Mouse (Mus musculus): ENCODE data around the gene Cd300lg. TPM values are rescaled to one million over a fixed set of nuclear protein-coding genes. Genes with fewer than 3 reads are reported as not detected.

Gene Cd300lg
- total and polyA plus RNA-seq, 3 experiments = 0.08 to 0.26 TPM; not detected in 1

- Histone ChIP-seq H3K4me3 (ENCODE audit: control insufficient read depth in 1 of 2, insufficient read depth in 1 of 2, low read depth in 2 of 2, low read length in 2 of 2) (no peak overlapping the region), H3K79me2 (ENCODE audit: control insufficient read depth, insufficient read depth, low read length, poor library complexity) (no peaks in the 10 kb centered on the region), H3K27ac (ENCODE audit: control insufficient read depth, low read depth, low read length) (no peak overlapping the region), H3K9me3 (replicated peaks; ENCODE audit: insufficient read depth, low read length) (no peaks in the 10 kb centered on the region), H3K27me3 (ENCODE audit: control insufficient read depth in 1 of 2, insufficient read depth in 2 of 2, low read length in 2 of 2) (peaks cover 0 to 3% of the 10 kb centered on the region in 2 experiments; a peak in 2 of 4 replicates), H3K9ac (ENCODE audit: control insufficient read depth, low read depth, low read length, poor library complexity, severe bottlenecking) (no peak overlapping the region), H3K36me3 (ENCODE audit: control insufficient read depth in 1 of 2, insufficient read depth in 2 of 2, low read length in 2 of 2) (no peaks in the 10 kb centered on the region), H3K4me1 (ENCODE audit: control insufficient read depth in 1 of 2, insufficient read depth in 2 of 2, low read length in 2 of 2) (peaks cover 0 to 3% of the 10 kb centered on the region in 2 experiments; a peak in 1 of 4 replicates)
- no peak for TF ChIP-seq MAX (IDR thresholded peaks at IDR 0.05; ENCODE audit: low read length)
- TF ChIP-seq GATA1 (IDR thresholded peaks at IDR 0.05; ENCODE audit: low read depth, low read length) = no peak
- no peak for TF ChIP-seq ZKSCAN1 (IDR thresholded peaks at IDR 0.05; ENCODE audit: low read depth, low read length)
- peak; percentile 47 for DNase-seq (ENCODE audit: low read depth, low spot score)
Measured at GRCm38 (mm10) chr11:102049875-102050482, 8.7 kb downstream of the Cd300lg start.

- no peak overlapping the region for H3K9ac ChIP-seq (ENCODE audit: control insufficient read depth, low read depth, low read length, poor library complexity, severe bottlenecking)
- peaks cover 0 to 3% of the 10 kb centered on the region in 2 experiments; a peak in 1 of 4 replicates for H3K4me1 ChIP-seq (ENCODE audit: control insufficient read depth in 1 of 2, insufficient read depth in 2 of 2, low read length in 2 of 2)
- no peak overlapping the region for H3K27ac ChIP-seq (ENCODE audit: control insufficient read depth, low read depth, low read length)
- no peaks in the 10 kb centered on the region for H3K9me3 ChIP-seq (replicated peaks; ENCODE audit: insufficient read depth, low read length)
- TF ChIP-seq ZNF384 (IDR thresholded peaks at IDR 0.05; ENCODE audit: low read depth, low read length) (no peak), MEF2A (IDR thresholded peaks at IDR 0.05; ENCODE audit: extremely low read depth, insufficient replicate concordance, low read depth, low read length, poor library complexity, severe bottlenecking) (no peak), TCF12 (IDR thresholded peaks at IDR 0.05; ENCODE audit: low read depth, low read length) (no peak), NELFE (IDR thresholded peaks at IDR 0.05; ENCODE audit: low read depth, low read length) (no peak), HCFC1 (IDR thresholded peaks at IDR 0.05; ENCODE audit: low read depth, low read length) (no peak), TAL1 (IDR thresholded peaks at IDR 0.05; ENCODE audit: low read length) (no peak), BHLHE40 (IDR thresholded peaks at IDR 0.05; ENCODE audit: borderline replicate concordance, low read depth, low read length) (no peak), NRF1 (IDR thresholded peaks at IDR 0.05; ENCODE audit: insufficient read depth, low read depth, low read length, poor library complexity, severe bottlenecking) (no peak), SMC3 (IDR thresholded peaks at IDR 0.05; ENCODE audit: low read depth, low read length) (no peak), USF2 (IDR thresholded peaks at IDR 0.05; ENCODE audit: borderline replicate concordance in 1 of 2, insufficient read depth in 1 of 2, low read depth in 1 of 2, low read length in 2 of 2) (no peak), GABPA (IDR thresholded peaks at IDR 0.05; ENCODE audit: low read depth, low read length) (no peak), KAT2A (conservative IDR thresholded peaks at IDR 0.05; ENCODE audit: low read depth, low read length) (no peak), RCOR1 (IDR thresholded peaks at IDR 0.05; ENCODE audit: low read depth, low read length) (no peak), ZKSCAN1 (IDR thresholded peaks at IDR 0.05; ENCODE audit: low read depth, low read length) (no peak), EP300 (IDR thresholded peaks at IDR 0.05; ENCODE audit: low read depth in 1 of 2, low read length in 2 of 2) (no peak), POLR2AphosphoS2 (IDR thresholded peaks at IDR 0.05; ENCODE audit: low read length) (no peak), MAX (IDR thresholded peaks at IDR 0.05; ENCODE audit: low read length) (no peak), CTCF (IDR thresholded peaks at IDR 0.05 in 2 of 3, conservative IDR thresholded peaks at IDR 0.05 in 1 of 3; ENCODE audit: control insufficient read depth in 1 of 3, insufficient read depth in 1 of 3, low read depth in 2 of 3, low read length in 3 of 3, poor library complexity in 1 of 3, severe bottlenecking in 1 of 3) (no peak), USF1 (IDR thresholded peaks at IDR 0.05; ENCODE audit: low read depth, low read length) (no peak), CHD2 (IDR thresholded peaks at IDR 0.05; ENCODE audit: low read length) (no peak)
- no peaks in the 10 kb centered on the region for H3K79me2 ChIP-seq (ENCODE audit: control insufficient read depth, insufficient read depth, low read length, poor library complexity)
- H3K4me3 ChIP-seq (ENCODE audit: control insufficient read depth in 1 of 2, insufficient read depth in 1 of 2, low read depth in 2 of 2, low read length in 2 of 2) = no peak overlapping the region
- H3K27me3 ChIP-seq (ENCODE audit: control insufficient read depth in 1 of 2, insufficient read depth in 2 of 2, low read length in 2 of 2) = peaks cover 0 to 3% of the 10 kb centered on the region in 2 experiments; a peak in 2 of 4 replicates
- H3K36me3 ChIP-seq (ENCODE audit: control insufficient read depth in 1 of 2, insufficient read depth in 2 of 2, low read length in 2 of 2) = no peaks in the 10 kb centered on the region
- no peak for DNase-seq (ENCODE audit: low read depth, low spot score)
Measured at GRCm38 (mm10) chr11:102051541-102051940, 10.2 kb downstream of the Cd300lg start.

Measured in MEL (cell line).